Mouse (Mus musculus) kidney, embryonic 16.5 days (tissue): ENCODE measurements at regions not wholly inside any gene's neighbourhood (a gene's known extent, or its start where the extent isn't known, plus 50 kb on each side); places are given as distances from the start of the nearest gene placed in this dataset.
"Not testable (repeated sequence)": the region's sequence is repeated elsewhere in the genome, so short reads cannot be mapped to it uniquely, and the experiment has no call there.

Source experiments
- ATAC-seq: fragments of 200-750 bp; cut with Nextera tagmentation; 2 replicates; pipeline ENCODE4 v1.8.0; 2017; ENCODE audit warnings: moderate TSS enrichment; ENCODE audit not compliant: low FRiP score, low TSS enrichment
- H3K27ac ChIP-seq: fragments of 300-500 bp; sonication (generic); 2 replicates; pipeline ENCODE4 v1.5.1; 2014; ENCODE audit warnings: low read length
- H3K27me3 ChIP-seq: fragments of 300-500 bp; sonication (generic); 2 replicates; pipeline ENCODE4 v1.6.1; 2014; ENCODE audit warnings: low read length, control low read depth, mixed read lengths; ENCODE audit not compliant: insufficient read depth
- H3K36me3 ChIP-seq: fragments of 300-500 bp; sonication (generic); 2 replicates; pipeline ENCODE4 v1.6.1; 2014; ENCODE audit warnings: low read length, control low read depth, mixed read lengths; ENCODE audit not compliant: insufficient read depth
- H3K4me1 ChIP-seq: fragments of 300-500 bp; sonication (generic); 2 replicates; pipeline ENCODE4 v1.6.1; 2014; ENCODE audit warnings: low read length, control low read depth, mixed read lengths; ENCODE audit not compliant: insufficient read depth
- H3K4me2 ChIP-seq: fragments of 300-500 bp; sonication (generic); replicated peaks from 2 replicates; pipeline ENCODE4 v1.6.1; 2014; ENCODE audit warnings: low read depth, low read length
- H3K4me3 ChIP-seq: fragments of 300-500 bp; sonication (generic); 2 replicates; pipeline ENCODE4 v1.5.1; 2014; ENCODE audit warnings: mild to moderate bottlenecking, low read length
- H3K9ac ChIP-seq: fragments of 300-500 bp; sonication (generic); replicated peaks from 2 replicates; pipeline ENCODE4 v1.6.1; 2014; ENCODE audit warnings: low read length
- H3K9me3 ChIP-seq: fragments of 300-500 bp; sonication (generic); 2 replicates; pipeline ENCODE4 v1.6.1; 2016; ENCODE audit warnings: low read length, control low read depth
- WGBS: fragments of 180-500 bp; shearing (Covaris S2); extraction: QIAGEN DNeasy Blood & Tissue Kit; methylation state at CpG from one replicate; pipeline ENCODE4 v1.1.7; 2014; 5-methylcytosine and 5-hydroxymethylcytosine counted together

- no peak overlapping the region for H3K9ac ChIP-seq
- WGBS, result 77% methylated on average over 5 of the region's 5 CpGs
- H3K4me1 ChIP-seq, result no peaks in the 10 kb centered on the region
- no peak overlapping the region for H3K4me3 ChIP-seq
- H3K9me3 ChIP-seq, result no peaks in the 10 kb centered on the region
- H3K27me3 ChIP-seq, result no peaks in the 10 kb centered on the region
- H3K36me3 ChIP-seq, result no peaks in the 10 kb centered on the region
- ATAC-seq, result no peak
- H3K27ac ChIP-seq, result no peak overlapping the region
- no peak overlapping the region for H3K4me2 ChIP-seq
Measured at GRCm38 (mm10) chr8:55464036-55464854, 442.5 kb downstream of the Adam29 start.

- H3K9me3 ChIP-seq, H3K4me2 ChIP-seq, H3K27me3 ChIP-seq, ATAC-seq, H3K36me3 ChIP-seq, H3K9ac ChIP-seq, H3K27ac ChIP-seq, H3K4me1 ChIP-seq, H3K4me3 ChIP-seq: not testable (repeated sequence)
- WGBS, result 95% methylated on average over 5 of the region's 5 CpGs
Measured at GRCm38 (mm10) chr8:55460790-55461189, 446.0 kb downstream of the Adam29 start.

- no peaks in the 10 kb centered on the region for H3K9me3 ChIP-seq
- H3K4me1 ChIP-seq, result no peaks in the 10 kb centered on the region
- H3K27me3 ChIP-seq, result no peaks in the 10 kb centered on the region
- no peak overlapping the region for H3K4me2 ChIP-seq
- H3K9ac ChIP-seq, result no peak overlapping the region
- H3K36me3 ChIP-seq, result no peaks in the 10 kb centered on the region
- no peak overlapping the region for H3K27ac ChIP-seq
- whole genome bisulfite sequencing, result 81% methylated on average over 2 of the region's 2 CpGs
- H3K4me3 ChIP-seq, result no peak overlapping the region
- ATAC-seq, result no peak
Measured at GRCm38 (mm10) chr8:55457436-55457835, 449.3 kb downstream of the Adam29 start.
